Mouse (Mus musculus): Measurements from ENCODE around the gene Ap1s1. TPM values are rescaled to one million over a fixed set of nuclear protein-coding genes. Genes with fewer than 3 reads are reported as not detected.
A peak's percentile ranks its signal among the peaks of the same experiment; 100 is the strongest.

The Ap1s1 gene
- polyA plus RNA-seq, 1 experiment: 78.9 TPM

GRCm38 (mm10) chr5:137062601-137063000 is 16.7 kb upstream of the Ap1s1 start:
- Histone ChIP-seq H3K36me3 (ENCODE audit: control insufficient read depth, insufficient read depth, low read length, poor library complexity, severe bottlenecking) (no peaks in the 10 kb centered on the region), H3K4me3 (ENCODE audit: low read depth, low read length) (no peak overlapping the region), H3K27me3 (ENCODE audit: control insufficient read depth, insufficient read depth, low read length, poor library complexity, severe bottlenecking) (no peaks in the 10 kb centered on the region), H3K27ac (ENCODE audit: insufficient read depth, low read length) (no peak overlapping the region), H3K9me3 (replicated peaks; ENCODE audit: control insufficient read depth, insufficient read depth, low read length, poor library complexity, severe bottlenecking) (no peaks in the 10 kb centered on the region), H3K4me1 (ENCODE audit: control insufficient read depth, insufficient read depth, low read length) (no peaks in the 10 kb centered on the region), H3K9ac (ENCODE audit: low read depth, poor library complexity, severe bottlenecking) (no peak overlapping the region)
- TF ChIP-seq EP300 (IDR thresholded peaks at IDR 0.05; ENCODE audit: insufficient read depth, low read depth, low read length) (no peak), CTCF (IDR thresholded peaks at IDR 0.05; ENCODE audit: low read depth, low read length) (no peak), POLR2A (IDR thresholded peaks at IDR 0.05; ENCODE audit: insufficient read depth, low read length) (no peak)

- Histone ChIP-seq H3K9ac (ENCODE audit: low read depth, poor library complexity, severe bottlenecking) (no peak overlapping the region), H3K27me3 (ENCODE audit: control insufficient read depth, insufficient read depth, low read length, poor library complexity, severe bottlenecking) (no peaks in the 10 kb centered on the region), H3K36me3 (ENCODE audit: control insufficient read depth, insufficient read depth, low read length, poor library complexity, severe bottlenecking) (no peaks in the 10 kb centered on the region), H3K4me3 (ENCODE audit: low read depth, low read length) (no peak overlapping the region), H3K9me3 (replicated peaks; ENCODE audit: control insufficient read depth, insufficient read depth, low read length, poor library complexity, severe bottlenecking) (no peaks in the 10 kb centered on the region), H3K4me1 (ENCODE audit: control insufficient read depth, insufficient read depth, low read length) (no peaks in the 10 kb centered on the region), H3K27ac (ENCODE audit: insufficient read depth, low read length) (no peak overlapping the region)
- TF ChIP-seq CTCF (IDR thresholded peaks at IDR 0.05; ENCODE audit: low read depth, low read length) (peak; percentile 62), POLR2A (IDR thresholded peaks at IDR 0.05; ENCODE audit: insufficient read depth, low read length) (no peak), EP300 (IDR thresholded peaks at IDR 0.05; ENCODE audit: insufficient read depth, low read depth, low read length) (no peak)
These were observed 16.0 kb upstream of the Ap1s1 start for GRCm38 (mm10) chr5:137061809-137062481.

- no peak for TF ChIP-seq CTCF (IDR thresholded peaks at IDR 0.05; ENCODE audit: low read depth, low read length)
- no peak for TF ChIP-seq EP300 (IDR thresholded peaks at IDR 0.05; ENCODE audit: insufficient read depth, low read depth, low read length)
- TF ChIP-seq POLR2A (IDR thresholded peaks at IDR 0.05; ENCODE audit: insufficient read depth, low read length): no peak
These were observed 8.9 kb upstream of the Ap1s1 start for GRCm38 (mm10) chr5:137054873-137055272.

GRCm38 (mm10) chr5:137054299-137054698 is 8.4 kb upstream of the Ap1s1 start:
- H3K9ac ChIP-seq (ENCODE audit: low read depth, poor library complexity, severe bottlenecking): no peak overlapping the region
- no peak for TF ChIP-seq CTCF (IDR thresholded peaks at IDR 0.05; ENCODE audit: low read depth, low read length)
- no peak for TF ChIP-seq EP300 (IDR thresholded peaks at IDR 0.05; ENCODE audit: insufficient read depth, low read depth, low read length)
- no peak for TF ChIP-seq POLR2A (IDR thresholded peaks at IDR 0.05; ENCODE audit: insufficient read depth, low read length)

More at GRCm38 (mm10) chr5:137054873-137055272, 8.9 kb upstream of the Ap1s1 start:
- Histone ChIP-seq H3K36me3 (ENCODE audit: control insufficient read depth, insufficient read depth, low read length, poor library complexity, severe bottlenecking) (no peaks in the 10 kb centered on the region), H3K9me3 (replicated peaks; ENCODE audit: control insufficient read depth, insufficient read depth, low read length, poor library complexity, severe bottlenecking) (no peaks in the 10 kb centered on the region), H3K4me3 (ENCODE audit: low read depth, low read length) (no peak overlapping the region), H3K27me3 (ENCODE audit: control insufficient read depth, insufficient read depth, low read length, poor library complexity, severe bottlenecking) (no peaks in the 10 kb centered on the region), H3K27ac (ENCODE audit: insufficient read depth, low read length) (no peak overlapping the region), H3K9ac (ENCODE audit: low read depth, poor library complexity, severe bottlenecking) (no peak overlapping the region), H3K4me1 (ENCODE audit: control insufficient read depth, insufficient read depth, low read length) (peaks cover 3% of the 10 kb centered on the region)

GRCm38 (mm10) chr5:137051914-137052505 is 6.1 kb upstream of the Ap1s1 start:
- H3K27me3 ChIP-seq (ENCODE audit: control insufficient read depth, insufficient read depth, low read length, poor library complexity, severe bottlenecking): no peaks in the 10 kb centered on the region
- H3K4me3 ChIP-seq (ENCODE audit: low read depth, low read length): no peak overlapping the region
- TF ChIP-seq EP300 (IDR thresholded peaks at IDR 0.05; ENCODE audit: insufficient read depth, low read depth, low read length) (no peak), POLR2A (IDR thresholded peaks at IDR 0.05; ENCODE audit: insufficient read depth, low read length) (no peak), CTCF (IDR thresholded peaks at IDR 0.05; ENCODE audit: low read depth, low read length) (no peak)
- peaks cover 4% of the 10 kb centered on the region for H3K4me1 ChIP-seq (ENCODE audit: control insufficient read depth, insufficient read depth, low read length)
- no peak overlapping the region for H3K9ac ChIP-seq (ENCODE audit: low read depth, poor library complexity, severe bottlenecking)
- H3K36me3 ChIP-seq (ENCODE audit: control insufficient read depth, insufficient read depth, low read length, poor library complexity, severe bottlenecking): no peaks in the 10 kb centered on the region
- no peaks in the 10 kb centered on the region for H3K9me3 ChIP-seq (replicated peaks; ENCODE audit: control insufficient read depth, insufficient read depth, low read length, poor library complexity, severe bottlenecking)
- H3K27ac ChIP-seq (ENCODE audit: insufficient read depth, low read length): no peak overlapping the region

More at GRCm38 (mm10) chr5:137054299-137054698, 8.4 kb upstream of the Ap1s1 start:
- no peaks in the 10 kb centered on the region for H3K9me3 ChIP-seq (replicated peaks; ENCODE audit: control insufficient read depth, insufficient read depth, low read length, poor library complexity, severe bottlenecking)
- no peak overlapping the region for H3K27ac ChIP-seq (ENCODE audit: insufficient read depth, low read length)
- H3K4me1 ChIP-seq (ENCODE audit: control insufficient read depth, insufficient read depth, low read length): peaks cover 3% of the 10 kb centered on the region
- no peaks in the 10 kb centered on the region for H3K27me3 ChIP-seq (ENCODE audit: control insufficient read depth, insufficient read depth, low read length, poor library complexity, severe bottlenecking)
- no peaks in the 10 kb centered on the region for H3K36me3 ChIP-seq (ENCODE audit: control insufficient read depth, insufficient read depth, low read length, poor library complexity, severe bottlenecking)
- H3K4me3 ChIP-seq (ENCODE audit: low read depth, low read length): no peak overlapping the region

- Histone ChIP-seq H3K4me3 (ENCODE audit: low read depth, low read length) (no peak overlapping the region), H3K36me3 (ENCODE audit: control insufficient read depth, insufficient read depth, low read length, poor library complexity, severe bottlenecking) (no peaks in the 10 kb centered on the region)
- TF ChIP-seq EP300 (IDR thresholded peaks at IDR 0.05; ENCODE audit: insufficient read depth, low read depth, low read length) (no peak), POLR2A (IDR thresholded peaks at IDR 0.05; ENCODE audit: insufficient read depth, low read length) (no peak), CTCF (IDR thresholded peaks at IDR 0.05; ENCODE audit: low read depth, low read length) (no peak)
These were observed 5.2 kb upstream of the Ap1s1 start for GRCm38 (mm10) chr5:137051125-137051524.

More at GRCm38 (mm10) chr5:137051125-137051524, 5.2 kb upstream of the Ap1s1 start:
- Histone ChIP-seq H3K27ac (ENCODE audit: insufficient read depth, low read length) (no peak overlapping the region), H3K4me1 (ENCODE audit: control insufficient read depth, insufficient read depth, low read length) (peaks cover 4% of the 10 kb centered on the region), H3K9me3 (replicated peaks; ENCODE audit: control insufficient read depth, insufficient read depth, low read length, poor library complexity, severe bottlenecking) (no peaks in the 10 kb centered on the region), H3K27me3 (ENCODE audit: control insufficient read depth, insufficient read depth, low read length, poor library complexity, severe bottlenecking) (no peaks in the 10 kb centered on the region), H3K9ac (ENCODE audit: low read depth, poor library complexity, severe bottlenecking) (no peak overlapping the region)
